Mouse (Mus musculus) ovary, adult 2 months (tissue): ENCODE results near the gene C2cd4d. TPM values are rescaled to one million over a fixed set of nuclear protein-coding genes. Genes with fewer than 3 reads are reported as not detected.

Source experiments
- polyA plus RNA-seq: library from polyadenylated mRNA; depleted of rRNA; stranded (reverse); fragments of >200 nt; gene quantifications from 2 replicates; pipeline ENCODE4 v1.2.3, GENCODE M21; 2012; rRNA removed

Gene C2cd4d
- 4.8 and 7.8 TPM in 2 replicates for polyA plus RNA-seq

DNA sequence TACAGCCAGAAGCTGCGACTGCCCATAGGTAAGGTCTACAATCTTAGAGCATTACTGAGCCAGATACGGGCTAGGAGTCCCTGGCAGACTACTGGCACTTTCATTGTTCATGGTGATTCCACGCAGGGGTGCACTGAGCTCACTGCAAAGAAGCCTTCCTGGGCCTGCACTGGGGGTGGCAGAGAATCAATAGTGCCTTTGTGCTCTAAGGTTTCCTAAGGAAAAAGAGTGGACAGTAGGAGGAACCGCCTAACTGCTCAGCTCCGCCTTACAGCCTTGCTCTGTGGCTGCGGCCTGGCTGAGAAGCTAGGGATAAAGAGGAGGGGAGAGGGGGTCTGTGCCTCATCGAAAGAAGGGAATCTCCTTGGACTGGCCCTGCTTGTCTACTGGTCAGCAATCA, at the start of gene C2cd4d:
Gene C2cd4d (plus strand): TSS at position 301 of the 400 bp plus-strand sequence.

DNA sequence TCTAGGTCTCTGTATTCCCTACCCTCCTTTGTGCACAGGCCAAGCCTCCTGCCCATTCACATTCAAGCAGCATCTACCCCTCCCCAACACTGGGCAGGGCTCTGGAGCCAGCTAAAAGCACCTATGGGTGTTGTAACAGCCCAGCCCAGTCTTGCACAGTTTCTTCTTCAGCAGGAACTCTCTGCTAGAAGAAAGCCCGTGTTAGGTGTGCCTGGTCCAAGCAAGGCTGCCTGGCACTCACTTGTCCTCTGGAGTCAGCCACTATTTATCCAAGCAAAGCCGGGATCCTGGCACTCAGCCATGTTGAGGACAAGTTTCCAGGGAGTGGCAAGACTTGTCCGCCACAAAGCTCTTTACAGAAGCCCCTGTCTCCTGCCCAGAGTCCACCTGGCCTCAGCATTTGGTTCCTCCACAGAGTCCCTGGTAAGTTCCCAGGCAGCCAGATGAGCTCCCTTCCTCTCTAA, 20.2 kb upstream of the C2cd4d start, which contains the start of gene Them5:
Gene Them5 (plus strand): TSS at position 141 of the 464 bp plus-strand sequence.

DNA sequence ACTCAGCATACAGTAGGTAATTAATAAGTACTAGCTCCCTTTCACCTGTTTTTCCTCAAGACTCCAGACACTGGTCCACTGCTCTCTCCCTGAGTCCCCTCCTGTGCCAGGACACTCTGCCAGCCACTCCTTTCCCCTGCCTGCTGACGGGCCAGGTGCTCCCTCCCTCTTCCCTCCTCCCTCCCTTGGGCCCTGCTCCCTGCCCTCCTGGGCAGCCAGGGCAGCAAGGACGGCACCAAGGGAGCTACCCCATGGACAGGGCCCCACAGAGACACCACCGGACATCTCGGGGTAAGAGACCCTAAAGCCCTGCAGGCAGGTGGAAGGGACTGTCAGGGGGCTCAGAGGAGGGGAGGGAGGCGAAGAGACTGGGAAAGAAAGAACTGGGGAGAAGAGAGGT, 10.4 kb downstream of the C2cd4d start, which contains the start of gene Rorc:
Gene Rorc (plus strand): TSS at position 154 of the 400 bp plus-strand sequence.

DNA sequence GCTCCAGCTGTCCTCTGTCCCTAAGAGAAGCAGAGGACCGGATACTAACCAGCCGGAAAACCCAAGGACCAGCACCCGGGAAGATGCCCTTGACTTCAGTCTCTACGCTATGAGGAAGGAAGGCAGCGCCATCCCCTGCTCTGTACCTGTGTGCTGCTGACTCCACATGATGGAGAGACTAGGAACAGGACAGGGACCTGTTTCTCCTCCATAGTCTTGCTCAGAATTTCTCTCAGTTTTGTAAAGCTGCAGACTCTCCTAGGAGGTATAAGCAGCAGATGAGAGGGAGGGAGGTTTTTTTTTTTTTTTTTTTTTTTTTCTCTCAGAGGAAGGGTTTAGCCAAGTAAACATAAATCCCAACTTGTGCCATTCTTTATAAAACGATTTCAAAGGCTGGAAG, 36.0 kb downstream of the C2cd4d start, which contains the start of gene Lingo4:
Gene Lingo4 (plus strand): TSS at position 301 of the 400 bp plus-strand sequence.

DNA sequence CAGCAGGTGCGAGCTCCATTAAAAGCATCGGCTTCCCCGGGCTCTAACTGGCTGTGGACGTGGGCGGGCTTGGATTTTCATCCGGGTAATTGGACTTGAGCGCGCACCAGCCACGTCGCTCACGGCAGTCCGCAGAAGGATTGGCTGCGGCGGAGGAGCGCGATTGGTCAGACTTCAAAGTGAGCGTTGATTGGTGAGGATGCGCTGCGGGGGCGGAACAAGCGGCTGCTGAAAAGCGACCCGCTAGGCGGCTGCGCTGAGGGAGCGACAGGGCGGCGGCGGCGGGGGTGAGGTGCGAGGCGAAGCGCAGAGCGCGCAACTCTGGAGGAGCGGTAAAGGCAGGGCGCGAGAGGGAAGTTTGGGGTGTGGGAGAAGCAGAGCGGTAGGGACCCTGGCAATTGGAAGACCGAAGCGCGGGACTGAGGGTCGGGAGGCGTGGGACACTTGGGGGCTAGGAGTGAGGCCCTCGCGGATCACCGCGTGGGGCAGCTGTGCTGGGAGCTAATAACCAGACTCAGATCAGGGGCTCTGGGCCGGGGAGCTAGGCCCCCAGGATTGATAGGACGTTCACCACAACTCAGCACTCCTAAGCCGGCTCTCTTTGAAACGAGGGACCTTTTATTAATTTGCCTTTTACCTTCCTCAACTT, 50.9 kb downstream of the C2cd4d start, which contains the start of gene Tdrkh:
Gene Tdrkh (plus strand): TSS at position 243 of the 649 bp plus-strand sequence.

Other genes starting within 250 kb of the C2cd4d start
- not detected in 2 replicates for gene Gm10696, start 184.2 kb upstream of the C2cd4d start, polyA plus RNA-seq
- not detected in 2 replicates for gene Gm5286, start 165.7 kb upstream of the C2cd4d start, polyA plus RNA-seq
- not detected in 2 replicates for gene Gm4778, start 98.4 kb upstream of the C2cd4d start, polyA plus RNA-seq
- 0.36 and 0.54 TPM in 2 replicates for gene Them4, start 52.3 kb upstream of the C2cd4d start, polyA plus RNA-seq
- gene Them5, start 20.3 kb upstream of the C2cd4d start, polyA plus RNA-seq, result 0.69 and 1.2 TPM in 2 replicates
- gene Rorc, start 10.4 kb downstream of the C2cd4d start, polyA plus RNA-seq, result 9.8 and 12.7 TPM in 2 replicates
- gene Lingo4, start 36.1 kb downstream of the C2cd4d start, polyA plus RNA-seq, result 0.13 TPM in 1 of 2 replicates, not detected in the other
- gene Tdrkh, start 50.8 kb downstream of the C2cd4d start, polyA plus RNA-seq, result 0.12 and 0.98 TPM in 2 replicates
- gene Mrpl9, start 80.9 kb downstream of the C2cd4d start, polyA plus RNA-seq, result 26.6 and 33.9 TPM in 2 replicates
- 0.17 TPM in 1 of 2 replicates, not detected in the other for gene Oaz3, start 81.5 kb downstream of the C2cd4d start, polyA plus RNA-seq
- gene Celf3, start 115.9 kb downstream of the C2cd4d start, polyA plus RNA-seq, result 3.1 and 4.7 TPM in 2 replicates
- gene Riiad1, start 117.9 kb downstream of the C2cd4d start, polyA plus RNA-seq, result 0.91 and 1.1 TPM in 2 replicates
- gene Snx27, start 220.3 kb downstream of the C2cd4d start, polyA plus RNA-seq, result 7.8 and 9.6 TPM in 2 replicates